Mouse (Mus musculus) lung, adult 2 months (tissue): ENCODE data around the gene Igsf8. TPM values are rescaled to one million over a fixed set of nuclear protein-coding genes. Genes with fewer than 3 reads are reported as not detected.

Experiments used
- DNase-seq: peaks from one replicate; pipeline ENCODE4 v3.0.0; 2022
- H3K4me1 ChIP-seq: fragments of 200-500 bp; 2 replicates; pipeline ENCODE4 v1.6.1; 2011; ENCODE audit warnings: low read length; ENCODE audit not compliant: control insufficient read depth, insufficient read depth
- H3K4me3 ChIP-seq: fragments of 200-500 bp; replicated peaks from 2 replicates; pipeline ENCODE3; 2011; ENCODE audit warnings: low read depth, mild to moderate bottlenecking, control low read depth, low read length; ENCODE audit errors: extremely low read depth
- CTCF ChIP-seq: fragments of 200-500 bp; IDR thresholded peaks from 2 replicates; pipeline ENCODE4 v1.5.1; 2011; ENCODE audit warnings: mild to moderate bottlenecking, low read length, control low read depth; ENCODE audit not compliant: insufficient read depth
- POLR2A ChIP-seq: fragments of 200-500 bp; IDR thresholded peaks from 2 replicates; pipeline ENCODE4 v1.6.1; 2011; ENCODE audit warnings: low read depth, mild to moderate bottlenecking, control low read depth, low read length, borderline replicate concordance; ENCODE audit errors: extremely low read depth
- WGBS: fragments of 180-500 bp; shearing (Covaris S2); methylation state at CpG from one replicate; pipeline ENCODE4 v1.1.7; 2018; 5-methylcytosine and 5-hydroxymethylcytosine counted together
- polyA plus RNA-seq: library from polyadenylated mRNA; depleted of rRNA; stranded (reverse); fragments of >200 nt; gene quantifications from 2 replicates; pipeline ENCODE4 v1.2.3, GENCODE M21; 2012

The Igsf8 gene
- polyA plus RNA-seq, 1 experiment = 90.8 TPM

DNA sequence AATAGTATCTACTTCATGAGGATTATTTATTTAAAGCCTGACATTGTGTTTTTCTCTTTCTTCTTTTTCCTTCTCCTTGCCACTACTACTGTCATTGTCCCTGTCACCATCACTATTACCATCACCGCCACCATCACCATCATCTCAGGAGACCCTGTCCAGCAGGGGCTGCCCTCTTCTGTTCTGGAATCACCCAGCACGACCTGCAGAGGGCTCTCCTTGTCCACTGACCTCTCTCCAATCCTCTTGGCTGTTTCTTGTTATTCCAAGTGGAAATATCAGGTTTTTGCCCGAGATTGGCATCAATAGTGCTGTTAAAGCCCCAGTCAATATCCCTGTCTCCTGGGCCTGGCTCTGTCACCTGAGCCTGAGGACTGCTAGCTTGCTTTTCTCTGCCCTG, 72.1 kb downstream of the Igsf8 start:
- WGBS = 26% methylated on average over 3 of the region's 3 CpGs
- Histone ChIP-seq H3K4me3 (no peak overlapping the region), H3K4me1 (no peaks in the 10 kb centered on the region)
- no peak for DNase-seq
- TF ChIP-seq POLR2A (no peak), CTCF (peak; percentile 27; the same call in 1 of the 2 replicates)

DNA sequence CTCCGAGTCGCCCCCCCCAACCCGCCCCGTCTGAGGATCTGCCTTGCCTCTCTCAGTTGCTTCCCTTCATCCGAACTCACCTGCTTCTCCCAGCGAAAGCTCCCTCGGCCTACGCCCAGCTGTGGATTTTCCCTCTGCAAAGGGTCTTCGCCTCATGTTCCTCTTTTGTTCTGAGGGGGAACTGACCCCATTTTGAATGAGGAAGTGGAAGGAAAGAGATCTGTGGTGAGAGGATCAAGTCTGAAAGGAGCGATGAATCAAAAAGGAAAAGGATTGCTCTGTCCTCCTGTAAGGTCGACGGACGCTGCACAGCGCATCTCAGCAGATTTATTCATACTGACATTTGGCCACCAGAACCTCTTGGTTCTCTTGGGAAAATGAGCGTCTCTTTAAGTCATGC, 74.4 kb downstream of the Igsf8 start:
- TF ChIP-seq CTCF (no peak), POLR2A (no peak)
- no peak for DNase-seq
- WGBS = 68% methylated on average over 15 of the region's 15 CpGs
- Histone ChIP-seq H3K4me3 (no peak overlapping the region), H3K4me1 (no peaks in the 10 kb centered on the region)

DNA sequence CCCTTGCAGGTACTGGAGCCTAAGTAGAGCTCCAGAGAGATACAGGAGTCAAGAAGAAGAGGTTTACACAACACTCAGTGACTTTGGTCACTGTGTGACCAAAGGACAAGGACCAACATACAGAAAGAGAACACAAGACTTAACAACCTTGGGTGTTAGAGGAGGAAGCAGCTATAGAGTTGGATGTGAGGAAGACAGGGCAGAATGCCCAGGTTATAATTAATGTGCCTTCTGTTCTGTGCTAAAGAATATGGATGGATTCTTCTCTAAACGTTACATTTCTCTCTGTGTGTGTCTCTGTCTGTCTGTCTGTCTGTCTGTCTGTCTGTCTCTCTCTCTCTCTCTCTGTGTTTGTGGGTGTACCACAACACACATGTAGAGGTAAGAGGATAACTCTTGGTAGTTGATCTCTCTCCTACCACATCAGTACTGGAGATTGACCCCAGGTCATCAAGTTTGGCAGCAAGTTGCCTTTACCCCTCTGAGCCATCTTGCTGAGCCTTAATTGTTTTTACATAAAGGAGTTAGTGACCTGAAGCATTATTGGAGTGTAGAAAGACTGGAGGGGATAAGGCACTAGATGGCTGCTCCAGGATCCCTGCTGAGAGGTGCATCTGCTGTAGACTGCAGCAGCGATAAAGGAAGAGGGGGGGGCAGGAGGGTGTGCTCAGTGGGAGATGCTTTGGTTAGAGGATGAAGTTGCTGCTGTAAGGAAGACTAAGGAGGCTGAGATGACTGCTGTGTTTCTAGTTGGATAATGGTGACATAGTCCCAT, 76.2 kb downstream of the Igsf8 start:
- 38% methylated on average over 2 of the region's 2 CpGs for WGBS
- Histone ChIP-seq H3K4me1 (no peaks in the 10 kb centered on the region), H3K4me3 (no peak overlapping the region)
- no peak for DNase-seq
- no peak for TF ChIP-seq POLR2A

DNA sequence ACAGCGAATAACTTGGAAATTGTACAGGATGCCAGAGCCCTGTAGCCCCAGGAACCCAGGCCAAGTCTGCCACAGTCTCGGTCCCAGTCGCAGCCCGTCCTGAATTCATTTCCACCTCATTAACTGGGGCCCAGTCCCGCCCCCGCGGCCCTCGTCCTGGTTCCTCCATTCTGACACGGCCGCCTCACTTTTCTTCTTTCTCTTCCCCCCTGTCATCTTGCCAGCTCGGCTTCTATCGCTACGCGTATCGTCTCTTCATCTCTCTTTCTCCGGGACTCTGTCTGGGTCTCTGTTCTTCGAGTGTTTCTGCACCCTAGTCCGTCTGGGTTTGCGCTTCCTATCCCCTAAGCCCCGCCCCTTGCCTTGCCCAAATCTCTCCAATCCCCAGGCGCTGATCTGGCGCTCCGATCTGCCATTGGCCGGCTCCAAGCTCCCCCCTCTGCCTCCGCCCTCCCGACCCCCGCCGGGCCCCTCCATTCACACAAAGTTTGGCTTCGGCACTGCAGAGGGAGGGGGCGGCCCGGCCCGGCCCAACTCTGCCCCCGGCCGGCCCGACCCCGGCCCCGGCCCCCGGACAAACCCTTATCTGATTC, 79.4 kb downstream of the Igsf8 start, which contains the start of gene Kcnj10:
Kcnj10 (plus strand) TSS at position 482 of the 593 bp plus-strand sequence.
- TF ChIP-seq CTCF (no peak), POLR2A (no peak)
- peak within 1 kb of the TSS; percentile 16 for H3K4me3 ChIP-seq
- peak; percentile 62 for DNase-seq
- 0 out of 2 replicates have a peak, but pooled peaks cover under 1% of the 10 kb centered on the region for H3K4me1 ChIP-seq
- WGBS = 2% methylated on average over 38 of the region's 38 CpGs

DNA sequence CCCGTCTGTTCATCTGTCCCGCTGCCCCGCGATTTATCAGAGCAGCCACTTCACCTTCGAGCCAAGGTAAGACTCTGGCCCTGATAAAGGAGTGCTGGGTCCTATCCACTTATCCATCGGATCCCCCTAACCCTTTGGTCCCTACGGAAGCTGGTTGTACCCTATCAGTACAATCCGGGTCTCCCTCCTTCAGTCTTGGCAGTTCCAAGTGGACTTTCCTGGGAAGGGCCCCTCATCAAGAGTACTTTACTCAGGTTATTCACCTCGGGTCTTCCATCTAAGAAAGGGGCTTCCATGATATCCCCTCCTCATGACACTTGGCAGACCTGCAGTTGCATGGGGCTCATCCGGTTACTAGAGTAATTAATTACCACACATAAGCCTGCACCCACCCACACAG, 79.9 kb downstream of the Igsf8 start:
- no peak for DNase-seq
- TF ChIP-seq POLR2A = no peak
- TF ChIP-seq CTCF = no peak
- WGBS = 18% methylated on average over 10 of the region's 10 CpGs
- H3K4me1 ChIP-seq = 0 out of 2 replicates have a peak, but pooled peaks cover 2% of the 10 kb centered on the region
- H3K4me3 ChIP-seq = no peak overlapping the region

DNA sequence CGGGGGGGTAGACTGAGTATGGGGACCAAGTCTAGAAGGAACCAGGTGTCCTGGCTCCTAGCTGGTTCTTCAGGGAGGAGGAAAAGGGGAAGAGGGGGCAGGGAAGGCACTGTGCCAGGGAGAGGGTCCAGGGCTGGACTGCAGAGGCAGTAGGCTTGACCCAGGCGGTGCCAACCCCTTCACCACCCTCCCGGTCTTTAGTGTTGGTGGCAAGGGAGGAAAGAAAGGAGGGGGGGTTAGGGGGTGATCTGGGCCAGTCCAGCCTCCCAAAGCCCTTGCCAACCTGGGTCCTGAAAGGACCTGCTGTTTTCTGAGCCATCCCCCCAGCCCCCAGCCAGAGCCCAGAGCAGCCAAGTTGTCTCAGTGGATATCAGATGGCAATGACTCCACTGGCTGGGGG, 81.3 kb downstream of the Igsf8 start:
- no peak for DNase-seq
- 65% methylated on average over 3 of the region's 3 CpGs for WGBS
- 0 out of 2 replicates have a peak, but pooled peaks cover 2% of the 10 kb centered on the region for H3K4me1 ChIP-seq
- H3K4me3 ChIP-seq = no peak overlapping the region
- TF ChIP-seq CTCF (no peak), POLR2A (no peak)

DNA sequence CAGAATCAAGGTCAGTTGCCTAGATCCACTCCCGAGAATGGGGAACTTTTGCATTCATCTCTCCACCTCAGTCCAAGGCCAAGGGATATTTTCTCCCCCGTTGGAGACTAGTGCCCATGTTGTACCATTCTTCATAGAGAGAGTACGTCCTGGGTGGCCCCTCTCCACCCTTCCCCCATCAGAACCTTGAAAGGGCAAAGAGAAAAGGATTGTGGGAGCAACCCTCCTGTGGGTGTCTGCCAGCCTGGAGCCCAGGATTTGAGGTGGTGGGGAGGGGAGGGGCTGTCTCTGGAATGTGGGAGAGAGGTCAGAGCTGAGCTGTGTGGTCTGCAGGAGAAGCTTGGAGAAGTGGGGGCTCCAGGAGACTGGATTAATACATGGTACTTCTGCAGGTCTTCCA, 82.5 kb downstream of the Igsf8 start:
- no peak for DNase-seq
- H3K4me3 ChIP-seq = no peak overlapping the region
- WGBS = 46% methylated on average over 3 of the region's 3 CpGs
- H3K4me1 ChIP-seq = 0 out of 2 replicates have a peak, but pooled peaks cover 2% of the 10 kb centered on the region
- no peak for TF ChIP-seq CTCF
- no peak for TF ChIP-seq POLR2A

DNA sequence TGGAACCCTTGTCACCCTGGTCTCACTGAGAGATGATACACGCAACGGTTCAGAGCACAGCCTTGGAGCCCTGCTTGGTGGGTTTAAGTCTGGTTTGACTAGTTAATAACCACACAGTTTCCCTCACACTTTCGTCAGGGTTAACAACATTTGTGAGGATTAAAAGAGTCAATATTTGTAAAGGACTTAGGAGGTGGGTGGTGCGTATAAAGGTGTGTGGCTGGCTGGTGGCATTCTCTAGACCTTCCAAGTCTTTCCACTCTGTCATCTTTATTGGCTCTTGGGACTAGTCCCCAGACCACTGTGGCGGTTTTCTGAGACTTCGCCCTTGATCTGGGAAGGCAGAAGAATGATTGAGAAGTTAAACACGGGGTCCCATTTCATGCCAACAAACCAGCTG, 83.4 kb downstream of the Igsf8 start:
- 59% methylated on average over 7 of the region's 7 CpGs for WGBS
- DNase-seq = no peak
- Histone ChIP-seq H3K4me3 (no peak overlapping the region), H3K4me1 (0 out of 2 replicates have a peak, but pooled peaks cover 2% of the 10 kb centered on the region)
- TF ChIP-seq CTCF = no peak
- no peak for TF ChIP-seq POLR2A

DNA sequence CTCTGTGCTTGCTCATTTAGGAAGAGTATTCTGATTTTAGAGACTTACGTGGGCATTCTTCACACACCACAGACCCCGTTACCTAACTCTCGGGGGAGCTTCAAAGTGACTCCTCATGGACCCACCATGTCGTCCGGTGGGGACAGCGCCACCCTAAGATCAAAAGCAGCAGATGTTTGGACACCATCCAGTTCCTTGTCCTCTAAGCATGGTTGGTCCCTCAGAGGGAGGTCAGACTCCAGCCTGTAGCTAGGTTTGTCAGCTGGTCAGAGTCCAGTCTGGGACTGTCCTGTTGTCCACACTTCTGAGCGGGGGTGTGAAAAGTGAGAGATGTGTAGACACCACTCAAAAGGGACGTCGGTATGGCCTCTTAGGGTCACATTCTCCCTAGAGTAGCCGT, 85.3 kb downstream of the Igsf8 start:
- no peak for DNase-seq
- no peak for TF ChIP-seq CTCF
- no peak for TF ChIP-seq POLR2A
- 78% methylated on average over 10 of the region's 10 CpGs for WGBS
- H3K4me1 ChIP-seq = 0 out of 2 replicates have a peak, but pooled peaks cover 2% of the 10 kb centered on the region
- no peak overlapping the region for H3K4me3 ChIP-seq

DNA sequence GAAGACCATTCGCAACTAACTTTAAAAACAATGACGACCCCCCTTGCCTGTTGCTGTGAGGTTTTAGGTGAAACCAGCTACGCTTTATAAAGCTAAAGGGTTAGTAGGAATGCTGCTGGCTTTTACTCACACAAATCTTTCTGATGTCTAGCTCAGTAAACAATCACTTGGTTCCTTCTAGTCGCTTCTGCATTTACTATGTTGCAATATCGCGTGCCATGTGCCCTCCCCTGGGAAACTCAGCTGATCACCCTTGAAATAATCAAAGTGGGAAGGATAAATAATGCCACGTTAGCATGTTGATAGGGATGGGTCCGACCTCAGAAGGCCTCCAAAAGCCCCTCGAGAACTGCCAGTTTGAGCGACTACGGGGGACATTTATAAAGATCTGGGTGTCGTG, 85.9 kb downstream of the Igsf8 start:
- WGBS = 84% methylated on average over 12 of the region's 12 CpGs
- Histone ChIP-seq H3K4me1 (0 out of 2 replicates have a peak, but pooled peaks cover 2% of the 10 kb centered on the region), H3K4me3 (no peak overlapping the region)
- no peak for DNase-seq
- TF ChIP-seq CTCF (no peak), POLR2A (no peak)
